Mouse (Mus musculus): ENCODE data around the gene Gnmt.

- TF ChIP-seq CTCF (IDR thresholded peaks at IDR 0.05; ENCODE audit: borderline replicate concordance, insufficient read depth, low read depth, low read length) (no peak), POLR2A (IDR thresholded peaks at IDR 0.05; ENCODE audit: borderline replicate concordance, insufficient read depth, low read length) (no peak)
Measured at GRCm38 (mm10) chr17:46735287-46735686, 6.3 kb upstream of the Gnmt start.

Measured in cerebellum, adult 2 months (tissue).